Mouse (Mus musculus) ES-E14 (cell line): Measurements from ENCODE around the gene Bspry. TPM values are rescaled to one million over a fixed set of nuclear protein-coding genes. Genes with fewer than 3 reads are reported as not detected.

Experiments
- DNase-seq: peaks from one replicate; pipeline ENCODE4 v3.0.0-alpha.2; 2013; ENCODE audit warnings: low read depth, low spot score
- H3K27ac ChIP-seq: 2 replicates; pipeline ENCODE4 v1.5.1; 2012; ENCODE audit warnings: low read depth, mild to moderate bottlenecking, low read length, moderate library complexity, mixed read lengths; ENCODE audit not compliant: poor library complexity, insufficient read depth, severe bottlenecking
- H3K36me3 ChIP-seq: 2 replicates; pipeline ENCODE4 v1.6.1; 2012; ENCODE audit warnings: mild to moderate bottlenecking, low read length, moderate library complexity, mixed read lengths; ENCODE audit not compliant: control insufficient read depth, poor library complexity, insufficient read depth, severe bottlenecking
- H3K4me1 ChIP-seq, 2 experiments: fragments of 150-350 bp in 1 of 2; sonication (generic) in 1 of 2; 2 replicates each; pipeline ENCODE4 v1.6.1; 2012; ENCODE audit warnings: low read length in 2 of 2, mild to moderate bottlenecking in 1 of 2, mixed read lengths in 1 of 2; ENCODE audit not compliant: control insufficient read depth in 2 of 2, insufficient read depth in 2 of 2, poor library complexity in 1 of 2
- H3K4me3 ChIP-seq, 2 experiments: fragments of 150-350 bp in 1 of 2; sonication (generic) in 1 of 2; 2 replicates each; pipeline ENCODE4 v1.5.1; 2012; ENCODE audit warnings: low read length in 2 of 2, low read depth in 1 of 2, mild to moderate bottlenecking in 1 of 2, mixed read lengths in 1 of 2; ENCODE audit not compliant: insufficient read depth in 1 of 2, poor library complexity in 1 of 2, severe bottlenecking in 1 of 2
- H3K9ac ChIP-seq: 2 replicates; pipeline ENCODE4 v1.6.1; 2012; ENCODE audit warnings: low read depth, mild to moderate bottlenecking, low read length, mixed read lengths; ENCODE audit not compliant: poor library complexity, insufficient read depth, severe bottlenecking
- H3K9me3 ChIP-seq: fragments of 150-350 bp; sonication (generic); 2 replicates; pipeline ENCODE4 v1.6.1; 2012; ENCODE audit warnings: low read depth, mild to moderate bottlenecking, low read length; ENCODE audit not compliant: control insufficient read depth, insufficient read depth
- CHD2 ChIP-seq: IDR thresholded peaks from 2 replicates; pipeline ENCODE4 v1.6.1; 2014; ENCODE audit warnings: mild to moderate bottlenecking, low read depth, low read length, inconsistent platforms
- HCFC1 ChIP-seq: IDR thresholded peaks from 2 replicates; pipeline ENCODE4 v1.6.1; 2012; ENCODE audit warnings: low read length, inconsistent platforms, borderline replicate concordance; ENCODE audit not compliant: insufficient read depth
- MAFK ChIP-seq: IDR thresholded peaks from 2 replicates; pipeline ENCODE4 v1.6.1; 2014; ENCODE audit warnings: mild to moderate bottlenecking, low read depth, low read length, inconsistent platforms; ENCODE audit not compliant: insufficient read depth
- ZC3H11A ChIP-seq: IDR thresholded peaks from 2 replicates; pipeline ENCODE4 v1.6.1; 2012; ENCODE audit warnings: low read depth, mild to moderate bottlenecking, inconsistent platforms, low read length, borderline replicate concordance
- ZNF384 ChIP-seq: IDR thresholded peaks from 2 replicates; pipeline ENCODE4 v1.6.1; 2012; ENCODE audit warnings: low read depth, low read length, inconsistent platforms
- in situ Hi-C, 2 experiments: fragments of 600-800 bp; cut with MboI; formaldehyde crosslinking; loops; one replicate each; pipeline ENCODE4 v1.15.1; 2025; ENCODE audit warnings: low sequenced_read_pairs in 2 of 2, inconsistent platforms in 1 of 2; ENCODE audit not compliant: unreplicated experiment in 2 of 2
- total RNA-seq: library from RNA; depleted of rRNA; stranded (reverse); fragments of 300-350 nt; gene quantifications from 2 replicates; pipeline ENCODE4 v1.2.3, GENCODE M21; 2012

Gene Bspry
- total RNA-seq, 1 experiment, result 8.9 TPM

DNA sequence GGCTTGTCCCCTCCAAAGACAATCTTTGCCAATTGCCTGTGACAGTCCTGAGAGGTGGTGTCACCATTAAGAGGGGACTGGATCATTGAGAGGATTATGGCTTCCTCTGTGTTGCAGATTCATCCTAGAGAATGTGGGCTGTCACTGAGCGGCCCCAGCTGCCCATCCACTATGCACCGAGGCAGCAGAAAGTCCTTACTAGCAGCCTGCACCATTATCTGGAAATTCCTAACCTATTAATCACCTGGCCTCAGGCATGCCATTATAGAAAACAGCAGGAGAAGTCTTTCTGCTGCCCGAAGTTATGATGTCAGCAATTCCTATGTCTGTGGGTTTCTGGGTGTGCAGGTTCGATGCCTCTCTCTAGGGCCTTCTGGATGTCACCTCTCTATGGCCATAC, 38.9 kb upstream of the Bspry start:
- TF ChIP-seq HCFC1 (no peak), ZNF384 (no peak), MAFK (no peak), ZC3H11A (no peak), CHD2 (no peak)

DNA sequence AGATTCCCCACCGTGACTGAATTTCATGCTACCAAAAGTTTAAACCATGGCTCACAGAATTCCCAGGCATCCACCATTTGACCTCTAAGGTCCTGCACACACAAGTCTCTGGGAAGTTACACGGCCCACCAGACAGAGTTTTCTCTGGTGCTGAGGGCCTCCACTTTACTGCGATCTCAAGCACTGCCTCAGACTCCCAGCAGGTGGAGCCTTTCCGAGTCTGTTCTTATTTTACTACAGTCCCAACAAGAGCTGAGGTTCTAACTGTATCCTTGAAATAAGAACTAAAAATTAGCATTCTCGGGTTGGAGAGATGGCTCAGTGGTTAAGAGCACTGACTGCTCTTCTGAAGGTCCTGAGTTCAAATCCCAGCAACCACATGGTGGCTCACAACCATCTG, 24.9 kb upstream of the Bspry start:
- in situ Hi-C loops, result no loop called here
- no peak for TF ChIP-seq ZC3H11A
- no peak for TF ChIP-seq MAFK
- TF ChIP-seq HCFC1, result no peak
- TF ChIP-seq CHD2, result no peak
- no peak for TF ChIP-seq ZNF384
- peaks cover 23% of the 10 kb centered on the region; the same call in 1 of the 2 replicates for H3K36me3 ChIP-seq
- H3K9ac ChIP-seq, result no peak overlapping the region
- no peak overlapping the region for H3K4me3 ChIP-seq
- 0 out of 2 replicates have a peak, but pooled peaks cover 3% of the 10 kb centered on the region for H3K9me3 ChIP-seq
- peaks cover 0 to 2% of the 10 kb centered on the region in 2 experiments; a peak in 1 of 4 replicates for H3K4me1 ChIP-seq
- H3K27ac ChIP-seq, result no peak overlapping the region
- DNase-seq, result no peak

More for the DNA sequence above, 38.9 kb upstream of the Bspry start:
- H3K36me3 ChIP-seq, result no peaks in the 10 kb centered on the region
- no peak overlapping the region for H3K27ac ChIP-seq
- H3K9me3 ChIP-seq, result peaks cover 8% of the 10 kb centered on the region
- H3K9ac ChIP-seq, result no peak overlapping the region
- no peak for DNase-seq
- H3K4me1 ChIP-seq, result no peaks in the 10 kb centered on the region
- in situ Hi-C loops, result no loop called here
- no peak overlapping the region for H3K4me3 ChIP-seq

DNA sequence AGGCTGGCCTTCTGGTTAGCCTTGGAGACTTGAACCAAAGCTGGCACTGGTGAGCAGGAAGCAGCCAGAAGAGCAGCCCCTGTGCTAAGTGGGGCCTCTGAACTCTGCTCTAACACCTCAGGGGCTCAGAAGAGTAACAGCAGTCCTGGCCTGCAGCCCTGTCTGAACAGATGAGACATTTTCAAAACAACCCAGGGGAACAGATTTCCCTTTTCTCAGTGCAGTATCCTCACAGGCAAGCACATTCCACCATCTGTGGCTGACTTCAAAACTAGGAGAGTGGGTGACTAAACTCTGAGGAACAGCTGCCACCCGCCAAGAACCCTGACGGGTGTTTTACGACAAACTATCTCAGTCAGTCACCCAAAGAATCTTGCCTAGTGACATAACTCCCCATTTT, 20.8 kb upstream of the Bspry start:
- Histone ChIP-seq H3K9ac (no peak overlapping the region), H3K4me3 (no peak overlapping the region), H3K9me3 (no peaks in the 10 kb centered on the region), H3K4me1 (peaks cover 0 to 2% of the 10 kb centered on the region in 2 experiments; a peak in 1 of 4 replicates), H3K36me3 (peaks cover 23% of the 10 kb centered on the region), H3K27ac (no peak overlapping the region)
- DNase-seq, result no peak
- in situ Hi-C loops, result no loop called here
- TF ChIP-seq ZC3H11A (no peak), CHD2 (no peak), MAFK (no peak), HCFC1 (no peak), ZNF384 (no peak)

DNA sequence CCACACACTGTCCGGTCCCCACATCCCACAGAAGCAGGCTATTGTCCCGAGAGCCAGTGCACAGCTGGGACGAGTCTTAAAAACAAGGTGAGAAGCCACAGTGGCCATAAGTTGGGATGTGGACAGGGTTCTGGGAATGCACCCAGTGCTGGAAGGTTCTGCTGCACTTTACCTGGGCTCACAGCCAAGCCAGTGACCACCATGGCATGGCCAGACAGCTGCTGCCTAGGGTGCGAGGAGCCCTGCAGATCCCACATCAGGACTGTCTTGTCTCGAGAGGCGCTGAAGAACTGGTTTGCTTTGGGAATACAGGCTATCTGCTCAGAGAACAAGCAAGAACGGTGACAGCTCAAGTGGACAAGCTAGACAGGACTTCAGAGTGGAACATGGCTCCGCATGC, 19.5 kb upstream of the Bspry start:
- Histone ChIP-seq H3K36me3 (peaks cover 23% of the 10 kb centered on the region), H3K9ac (no peak overlapping the region), H3K4me3 (no peak overlapping the region), H3K9me3 (no peaks in the 10 kb centered on the region), H3K4me1 (no peaks in the 10 kb centered on the region), H3K27ac (no peak overlapping the region)
- TF ChIP-seq MAFK (no peak), ZNF384 (no peak), CHD2 (no peak), ZC3H11A (no peak), HCFC1 (no peak)
- no peak for DNase-seq
- in situ Hi-C loops, result no loop called here

DNA sequence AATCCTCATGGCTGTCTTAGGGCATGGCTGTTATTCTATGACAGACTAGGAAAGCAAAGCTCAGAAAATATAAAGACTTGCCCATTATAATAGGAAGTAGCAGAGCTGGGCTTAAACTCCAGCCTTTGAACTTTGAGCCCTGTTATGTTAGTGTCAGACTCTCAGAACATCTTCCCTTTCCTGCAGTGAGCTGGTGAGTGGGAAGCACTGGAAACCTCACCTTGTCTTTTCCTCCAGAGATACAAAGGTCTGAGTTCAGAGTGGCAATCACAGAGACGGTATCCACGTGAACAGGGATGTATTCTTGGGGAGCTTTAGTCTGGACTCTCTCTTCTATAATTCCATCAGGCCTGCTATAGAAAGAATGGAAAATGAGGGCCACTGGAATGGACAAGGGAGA, 16.7 kb upstream of the Bspry start:
- Histone ChIP-seq H3K4me3 (no peak overlapping the region), H3K9me3 (no peaks in the 10 kb centered on the region), H3K36me3 (peaks cover 17% of the 10 kb centered on the region), H3K9ac (no peak overlapping the region), H3K27ac (no peak overlapping the region), H3K4me1 (0 out of 4 replicates have a peak, but pooled peaks cover 0 to 2% of the 10 kb centered on the region in 2 experiments)
- in situ Hi-C loops, result no loop called here
- no peak for TF ChIP-seq ZNF384
- TF ChIP-seq CHD2, result no peak
- TF ChIP-seq MAFK, result no peak
- no peak for TF ChIP-seq ZC3H11A
- no peak for TF ChIP-seq HCFC1
- DNase-seq, result no peak
